In the genomic region with DNA sequence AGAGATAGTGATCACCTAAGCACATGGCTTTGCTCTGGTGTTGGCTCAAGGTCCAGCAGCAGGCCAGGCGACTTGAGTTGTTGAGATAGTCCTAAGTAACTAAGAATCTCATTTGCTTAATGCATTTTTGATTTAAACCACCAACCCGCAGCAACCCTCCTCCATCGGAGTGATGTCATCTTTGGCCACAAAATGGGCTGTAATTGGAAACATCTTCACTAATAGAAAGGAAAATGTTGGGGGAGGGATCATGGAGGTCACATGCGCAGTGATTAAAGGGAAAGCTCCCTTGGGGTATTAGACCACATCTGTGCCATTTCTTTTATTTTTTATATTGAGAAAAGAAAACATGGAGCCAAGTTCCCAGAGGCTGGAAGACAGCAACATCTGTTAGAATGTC, we compare ENCODE assay signal across 16 mouse cellular contexts.
DNase-seq lines count a peak whose midpoint lies in the region; ATAC-seq and TF ChIP-seq lines count a peak whose summit lies in the region.
"Had no signal": no experiment of that assay in that cellular context is flagged by ENCODE, and none has a peak within 500 bp of the region (broad histone marks: within the 10 kb centered on the region; RNA-seq: fewer than 3 reads in every experiment).

No protein-coding gene starts in this region.

- H3K27me3 ChIP-seq in heart, embryonic 11.5 days (ENCODE audit: control insufficient read depth, insufficient read depth, low read length), result no peaks in the 10 kb centered on the region
- no peaks in the 10 kb centered on the region for H3K27me3 ChIP-seq in midbrain, embryonic 15.5 days (replicated peaks)
- H3K27me3 ChIP-seq in midbrain, embryonic 11.5 days (ENCODE audit: control insufficient read depth, insufficient read depth, low read length), result no peaks in the 10 kb centered on the region
- H3K27me3 ChIP-seq: forebrain, embryonic 13.5 days; heart, embryonic 12.5 days; hindbrain, embryonic 13.5 days; liver, embryonic 12.5 days had no signal

- no peak overlapping the region for H3K9ac ChIP-seq in heart, embryonic 11.5 days (ENCODE audit: low read depth, low read length)
- no peak overlapping the region for H3K9ac ChIP-seq in midbrain, embryonic 15.5 days
- no peak overlapping the region for H3K9ac ChIP-seq in midbrain, embryonic 11.5 days (ENCODE audit: low read length)
- H3K9ac ChIP-seq: forebrain, embryonic 13.5 days; heart, embryonic 12.5 days; hindbrain, embryonic 13.5 days; liver, embryonic 12.5 days had no signal

- H3K4me1 ChIP-seq in heart, embryonic 11.5 days (ENCODE audit: control insufficient read depth, insufficient read depth, low read length), result peaks cover 29% of the 10 kb centered on the region
- H3K4me1 ChIP-seq in midbrain, embryonic 15.5 days, result peaks cover 55% of the 10 kb centered on the region
- peaks cover 9% of the 10 kb centered on the region; the same call in 1 of the 2 replicates for H3K4me1 ChIP-seq in midbrain, embryonic 11.5 days (ENCODE audit: control insufficient read depth, insufficient read depth, low read length)
- peaks cover 30% of the 10 kb centered on the region for H3K4me1 ChIP-seq in embryonic fibroblast, embryonic 13.5 days (ENCODE audit: control insufficient read depth, insufficient read depth, low read length)

- H3K4me2 ChIP-seq in heart, embryonic 11.5 days, result no peak overlapping the region
- H3K4me2 ChIP-seq in midbrain, embryonic 15.5 days, result no peak overlapping the region
- H3K4me2 ChIP-seq in midbrain, embryonic 11.5 days, result no peak overlapping the region
- H3K4me2 ChIP-seq: forebrain, embryonic 13.5 days; heart, embryonic 12.5 days; hindbrain, embryonic 13.5 days; liver, embryonic 12.5 days had no signal

- 79% methylated on average over 4 of the region's 4 CpGs for WGBS in heart, embryonic 11.5 days (ENCODE audit: insufficient replicate concordance)
- WGBS in midbrain, embryonic 15.5 days, result 61% methylated on average over 4 of the region's 4 CpGs
- 77% methylated on average over 4 of the region's 4 CpGs for WGBS in midbrain, embryonic 11.5 days

- peaks cover 3% of the 10 kb centered on the region for H3K36me3 ChIP-seq in heart, embryonic 11.5 days (ENCODE audit: control insufficient read depth, insufficient read depth, low read length)
- no peaks in the 10 kb centered on the region; the same call in 1 of the 2 replicates for H3K36me3 ChIP-seq in midbrain, embryonic 15.5 days (replicated peaks)
- no peaks in the 10 kb centered on the region; the same call in 1 of the 2 replicates for H3K36me3 ChIP-seq in midbrain, embryonic 11.5 days (ENCODE audit: control insufficient read depth, insufficient read depth, low read length)
- H3K36me3 ChIP-seq: G1E had no signal

- H3K9me3 ChIP-seq in heart, embryonic 11.5 days (replicated peaks; ENCODE audit: control insufficient read depth, low read length), result no peaks in the 10 kb centered on the region
- no peaks in the 10 kb centered on the region for H3K9me3 ChIP-seq in midbrain, embryonic 15.5 days
- no peaks in the 10 kb centered on the region for H3K9me3 ChIP-seq in midbrain, embryonic 11.5 days (ENCODE audit: control insufficient read depth, low read length)
- H3K9me3 ChIP-seq: forebrain, embryonic 13.5 days; G1E; heart, embryonic 12.5 days; hindbrain, embryonic 13.5 days; liver, embryonic 12.5 days had no signal

- TF ChIP-seq POLR2A in embryonic fibroblast, embryonic 13.5 days (IDR thresholded peaks at IDR 0.05; ENCODE audit: low read depth, low read length), result no peak

- H3K4me3 ChIP-seq in heart, embryonic 11.5 days (ENCODE audit: low read depth, low read length), result no peak overlapping the region
- H3K4me3 ChIP-seq in midbrain, embryonic 15.5 days, result no peak overlapping the region
- no peak overlapping the region for H3K4me3 ChIP-seq in midbrain, embryonic 11.5 days (ENCODE audit: low read depth, low read length)
- no peak overlapping the region for H3K4me3 ChIP-seq in embryonic fibroblast, embryonic 13.5 days (ENCODE audit: insufficient read depth, low read length)
- H3K4me3 ChIP-seq: forebrain, embryonic 13.5 days; heart, embryonic 12.5 days; hindbrain, embryonic 13.5 days; liver, embryonic 12.5 days had no signal

- TF ChIP-seq CTCF in embryonic fibroblast, embryonic 13.5 days (IDR thresholded peaks at IDR 0.05; ENCODE audit: borderline replicate concordance, insufficient read depth, low read length), result no peak

- peak; percentile 38 to 43 for DNase-seq in heart, adult 9 months (ENCODE audit: low spot score in 2 of 2)
- DNase-seq in midbrain, embryonic 11.5 days (ENCODE audit: low spot score, missing footprints), result no peak
- DNase-seq in frontal cortex, postnatal 36 days (ENCODE audit: low spot score in 2 of 2), result no peak
- DNase-seq in thymus, postnatal 25 days, result no peak
- DNase-seq: adrenal gland, postnatal 25 days; kidney, adult 18-20 months had no signal

- H3K27ac ChIP-seq in heart, embryonic 11.5 days (ENCODE audit: low read depth, low read length), result no peak overlapping the region
- H3K27ac ChIP-seq in midbrain, embryonic 15.5 days, result peak overlapping the region; percentile 49; the same call in 1 of the 2 replicates
- no peak overlapping the region for H3K27ac ChIP-seq in midbrain, embryonic 11.5 days (ENCODE audit: low read depth, low read length)
- H3K27ac ChIP-seq in embryonic fibroblast, embryonic 13.5 days (ENCODE audit: insufficient read depth, low read length), result peak overlapping the region; percentile 16
- H3K27ac ChIP-seq: forebrain, embryonic 13.5 days; liver, embryonic 12.5 days had no signal

- no peak for ATAC-seq in heart, embryonic 11.5 days (replicated peaks; ENCODE audit: insufficient number of reproducible peaks, low FRiP score, low TSS enrichment)
- no peak for ATAC-seq in midbrain, embryonic 15.5 days (replicated peaks)
- no peak for ATAC-seq in midbrain, embryonic 11.5 days (ENCODE audit: low FRiP score)
- ATAC-seq in megakaryocyte-erythroid progenitor cell, adult 5-6 weeks (replicated peaks; ENCODE audit: low FRiP score, low TSS enrichment, poor library complexity, severe bottlenecking), result no peak
- ATAC-seq: forebrain, embryonic 13.5 days; liver, embryonic 12.5 days; lung, postnatal 0 days had no signal

Comparison
In these comparisons a context has a peak if more than half of its experiments do, and no peak if none do; other contexts are left out.
1. H3K27ac ChIP-seq: peak in midbrain, embryonic 15.5 days (single experiment) and embryonic fibroblast, embryonic 13.5 days (single experiment); none in heart, embryonic 11.5 days (single experiment) and midbrain, embryonic 11.5 days (single experiment).
2. DNase-seq: peak in heart, adult 9 months (2 of 2); none in midbrain, embryonic 11.5 days (single experiment), frontal cortex, postnatal 36 days (0 of 2) and thymus, postnatal 25 days (single experiment).